Mouse (Mus musculus): ENCODE results near the gene 1810010H24Rik. TPM values are rescaled to one million over a fixed set of nuclear protein-coding genes. Genes with fewer than 3 reads are reported as not detected.
"Not testable (repeated sequence)": the region's sequence is repeated elsewhere in the genome, so short reads cannot be mapped to it uniquely, and the experiment has no call there.

Gene 1810010H24Rik
- polyA plus RNA-seq, 1 experiment from 2014 or later, result 2.2 TPM

DNA sequence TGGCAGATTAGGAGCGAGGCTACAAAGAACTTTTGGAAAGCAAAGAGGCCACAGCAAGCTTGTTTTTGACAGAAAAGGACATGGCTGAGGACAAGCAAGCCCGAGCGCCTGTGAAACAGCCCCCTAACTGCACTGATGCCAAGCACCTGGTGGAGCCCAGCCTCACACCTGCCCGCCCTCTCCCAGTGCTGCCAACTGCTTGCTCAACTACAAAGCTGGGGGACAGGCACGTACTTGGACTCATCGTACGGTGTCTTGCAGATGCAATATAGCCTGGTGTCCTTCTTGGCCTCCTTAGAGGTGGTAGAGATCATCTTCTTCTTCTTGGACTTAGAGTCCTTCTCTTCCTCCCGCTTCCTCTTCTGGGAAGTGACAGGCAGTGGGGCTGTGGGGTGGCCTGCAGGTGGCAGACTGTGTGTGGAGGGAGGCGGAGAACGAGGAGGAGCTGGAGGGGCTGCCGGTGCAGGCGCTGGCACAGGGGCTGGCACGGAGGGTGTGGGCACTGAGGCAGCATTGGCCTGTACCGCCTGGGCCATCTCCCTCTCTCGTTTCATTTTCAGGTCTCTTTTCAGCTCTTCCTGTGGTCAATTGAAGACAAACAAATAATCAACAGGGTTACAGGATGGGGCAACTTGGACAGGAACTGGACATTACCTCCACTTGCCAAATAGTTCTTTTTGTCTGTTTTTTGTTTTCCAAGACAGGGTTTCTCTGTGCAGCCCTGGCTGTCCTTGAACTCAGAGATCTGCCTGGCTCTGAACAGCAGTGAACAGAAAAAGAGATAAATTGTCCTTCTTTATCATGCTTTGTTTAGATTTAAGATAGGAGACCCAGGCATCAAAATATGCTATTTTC, 21.5 kb downstream of the 1810010H24Rik start:
- no peak for ATAC-seq (ENCODE audit: low read depth)
- 84% methylated on average over 15 of the region's 15 CpGs for WGBS (ENCODE audit: insufficient replicate concordance)
- Histone ChIP-seq H3K27ac (ENCODE audit: low read length) (no peak overlapping the region), H3K9me3 (replicated peaks; ENCODE audit: control insufficient read depth, low read length) (no peaks in the 10 kb centered on the region), H3K36me3 (ENCODE audit: control insufficient read depth, insufficient read depth) (peaks cover 19% of the 10 kb centered on the region), H3K4me1 (ENCODE audit: control insufficient read depth, low read depth, low read length) (peaks cover 6% of the 10 kb centered on the region), H3K4me3 (ENCODE audit: low read depth, low read length) (no peak overlapping the region), H3K4me2 (ENCODE audit: low read depth, low read length) (no peak overlapping the region), H3K27me3 (ENCODE audit: control insufficient read depth, insufficient read depth, low read depth, low read length) (no peaks in the 10 kb centered on the region), H3K9ac (ENCODE audit: low read depth, low read length) (no peak overlapping the region)

- Histone ChIP-seq H3K4me3 (ENCODE audit: low read depth, low read length) (no peak overlapping the region), H3K4me1 (ENCODE audit: control insufficient read depth, low read depth, low read length) (no peaks in the 10 kb centered on the region; the same call in 1 of the 2 replicates), H3K9me3 (replicated peaks; ENCODE audit: control insufficient read depth, low read length) (no peaks in the 10 kb centered on the region), H3K27ac (ENCODE audit: low read length) (no peak overlapping the region), H3K4me2 (ENCODE audit: low read depth, low read length) (no peak overlapping the region), H3K36me3 (ENCODE audit: control insufficient read depth, insufficient read depth) (peaks cover 57% of the 10 kb centered on the region), H3K9ac (ENCODE audit: low read depth, low read length) (no peak overlapping the region), H3K27me3 (ENCODE audit: control insufficient read depth, insufficient read depth, low read depth, low read length) (no peaks in the 10 kb centered on the region)
- 80% methylated on average over 6 of the region's 6 CpGs for WGBS (ENCODE audit: insufficient replicate concordance)
- peak; percentile 88 for ATAC-seq (ENCODE audit: low read depth)
Observed at GRCm38 (mm10) chr11:107054870-107055269, 29.4 kb downstream of the 1810010H24Rik start.

- Histone ChIP-seq H3K4me3 (ENCODE audit: low read depth, low read length) (no peak overlapping the region), H3K9me3 (replicated peaks; ENCODE audit: control insufficient read depth, low read length) (no peaks in the 10 kb centered on the region), H3K27me3 (ENCODE audit: control insufficient read depth, insufficient read depth, low read depth, low read length) (no peaks in the 10 kb centered on the region), H3K4me1 (ENCODE audit: control insufficient read depth, low read depth, low read length) (no peaks in the 10 kb centered on the region; the same call in 1 of the 2 replicates), H3K27ac (ENCODE audit: low read length) (no peak overlapping the region), H3K9ac (ENCODE audit: low read depth, low read length) (no peak overlapping the region), H3K36me3 (ENCODE audit: control insufficient read depth, insufficient read depth) (peaks cover 68% of the 10 kb centered on the region), H3K4me2 (ENCODE audit: low read depth, low read length) (no peak overlapping the region)
- 92% methylated on average over 6 of the region's 6 CpGs for WGBS (ENCODE audit: insufficient replicate concordance)
- ATAC-seq (ENCODE audit: low read depth), result no peak
Observed at GRCm38 (mm10) chr11:107057391-107057790, 31.9 kb downstream of the 1810010H24Rik start.

DNA sequence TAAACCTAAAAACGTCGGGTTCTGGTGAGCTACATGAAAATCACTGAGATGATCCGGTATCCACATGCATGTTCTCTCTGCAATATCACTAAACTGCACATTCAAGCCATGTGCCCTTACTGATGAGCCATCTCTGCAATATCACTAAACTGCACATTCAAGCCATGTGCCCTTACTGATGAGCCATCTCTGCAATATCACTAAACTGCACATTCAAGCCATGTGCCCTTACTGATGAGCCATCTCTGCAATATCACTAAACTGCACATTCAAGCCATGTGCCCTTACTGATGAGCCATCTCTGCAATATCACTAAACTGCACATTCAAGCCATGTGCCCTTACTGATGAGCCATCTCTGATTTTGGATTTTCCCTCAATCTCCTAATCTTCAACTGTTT, 34.2 kb downstream of the 1810010H24Rik start:
- not testable (repeated sequence) for H3K27me3 ChIP-seq (ENCODE audit: control insufficient read depth, insufficient read depth, low read depth, low read length); H3K27ac ChIP-seq (ENCODE audit: low read length); ATAC-seq (ENCODE audit: low read depth); H3K9ac ChIP-seq (ENCODE audit: low read depth, low read length); H3K4me1 ChIP-seq (ENCODE audit: control insufficient read depth, low read depth, low read length); H3K4me2 ChIP-seq (ENCODE audit: low read depth, low read length); H3K4me3 ChIP-seq (ENCODE audit: low read depth, low read length); H3K9me3 ChIP-seq (replicated peaks; ENCODE audit: control insufficient read depth, low read length)
- 49% methylated on average over 3 of the region's 3 CpGs for WGBS (ENCODE audit: insufficient replicate concordance)
- peaks cover 55% of the 10 kb centered on the region for H3K36me3 ChIP-seq (ENCODE audit: control insufficient read depth, insufficient read depth)

- Histone ChIP-seq H3K9me3 (replicated peaks; ENCODE audit: control insufficient read depth, low read length) (no peaks in the 10 kb centered on the region), H3K36me3 (ENCODE audit: control insufficient read depth, insufficient read depth) (peaks cover 57% of the 10 kb centered on the region), H3K9ac (ENCODE audit: low read depth, low read length) (no peak overlapping the region), H3K27ac (ENCODE audit: low read length) (no peak overlapping the region), H3K4me1 (ENCODE audit: control insufficient read depth, low read depth, low read length) (no peaks in the 10 kb centered on the region; the same call in 1 of the 2 replicates), H3K27me3 (ENCODE audit: control insufficient read depth, insufficient read depth, low read depth, low read length) (no peaks in the 10 kb centered on the region), H3K4me3 (ENCODE audit: low read depth, low read length) (no peak overlapping the region), H3K4me2 (ENCODE audit: low read depth, low read length) (no peak overlapping the region)
- ATAC-seq (ENCODE audit: low read depth), result no peak
- WGBS (ENCODE audit: insufficient replicate concordance), result 69% methylated on average over 1 of the region's 1 CpGs
Observed at GRCm38 (mm10) chr11:107060941-107061340, 35.5 kb downstream of the 1810010H24Rik start.

GRCm38 (mm10) chr11:107063067-107063466, 37.6 kb downstream of the 1810010H24Rik start:
- no peak overlapping the region for H3K4me3 ChIP-seq (ENCODE audit: low read depth, low read length)
- H3K27me3 ChIP-seq (ENCODE audit: control insufficient read depth, insufficient read depth, low read depth, low read length), result no peaks in the 10 kb centered on the region
- no peak overlapping the region for H3K27ac ChIP-seq (ENCODE audit: low read length)
- 89% methylated on average over 3 of the region's 3 CpGs for WGBS (ENCODE audit: insufficient replicate concordance)
- H3K4me2 ChIP-seq (ENCODE audit: low read depth, low read length), result no peak overlapping the region
- H3K9ac ChIP-seq (ENCODE audit: low read depth, low read length), result no peak overlapping the region
- ATAC-seq (ENCODE audit: low read depth), result no peak
- no peaks in the 10 kb centered on the region for H3K9me3 ChIP-seq (replicated peaks; ENCODE audit: control insufficient read depth, low read length)
- no peaks in the 10 kb centered on the region; the same call in 1 of the 2 replicates for H3K4me1 ChIP-seq (ENCODE audit: control insufficient read depth, low read depth, low read length)
- H3K36me3 ChIP-seq (ENCODE audit: control insufficient read depth, insufficient read depth), result peaks cover 50% of the 10 kb centered on the region

GRCm38 (mm10) chr11:107064590-107064989, 39.1 kb downstream of the 1810010H24Rik start:
- Histone ChIP-seq H3K4me2 (ENCODE audit: low read depth, low read length) (no peak overlapping the region), H3K9me3 (replicated peaks; ENCODE audit: control insufficient read depth, low read length) (no peaks in the 10 kb centered on the region), H3K27ac (ENCODE audit: low read length) (no peak overlapping the region), H3K4me1 (ENCODE audit: control insufficient read depth, low read depth, low read length) (no peaks in the 10 kb centered on the region), H3K27me3 (ENCODE audit: control insufficient read depth, insufficient read depth, low read depth, low read length) (no peaks in the 10 kb centered on the region), H3K36me3 (ENCODE audit: control insufficient read depth, insufficient read depth) (peaks cover 39% of the 10 kb centered on the region), H3K9ac (ENCODE audit: low read depth, low read length) (no peak overlapping the region), H3K4me3 (ENCODE audit: low read depth, low read length) (no peak overlapping the region)
- 78% methylated on average over 1 of the region's 1 CpGs for WGBS (ENCODE audit: insufficient replicate concordance)
- no peak for ATAC-seq (ENCODE audit: low read depth)

- Histone ChIP-seq H3K4me3 (ENCODE audit: low read depth, low read length) (no peak overlapping the region), H3K36me3 (ENCODE audit: control insufficient read depth, insufficient read depth) (peaks cover 35% of the 10 kb centered on the region), H3K4me2 (ENCODE audit: low read depth, low read length) (no peak overlapping the region), H3K9me3 (replicated peaks; ENCODE audit: control insufficient read depth, low read length) (no peaks in the 10 kb centered on the region), H3K9ac (ENCODE audit: low read depth, low read length) (no peak overlapping the region), H3K27ac (ENCODE audit: low read length) (no peak overlapping the region), H3K27me3 (ENCODE audit: control insufficient read depth, insufficient read depth, low read depth, low read length) (no peaks in the 10 kb centered on the region), H3K4me1 (ENCODE audit: control insufficient read depth, low read depth, low read length) (no peaks in the 10 kb centered on the region)
- no peak for ATAC-seq (ENCODE audit: low read depth)
- 83% methylated on average over 11 of the region's 11 CpGs for WGBS (ENCODE audit: insufficient replicate concordance)
Observed at GRCm38 (mm10) chr11:107065216-107065785, 39.8 kb downstream of the 1810010H24Rik start.
